Mouse (Mus musculus) olfactory bulb, adult 2 months (tissue): ENCODE results near the gene Gsk3b.

Source experiments
- CTCF ChIP-seq: fragments of 200-500 bp; IDR thresholded peaks from 2 replicates; pipeline ENCODE4 v1.5.1; 2012; ENCODE audit warnings: low read depth, mild to moderate bottlenecking, low read length, moderate library complexity; ENCODE audit not compliant: insufficient read depth
- POLR2A ChIP-seq: fragments of 200-500 bp; IDR thresholded peaks from 2 replicates; pipeline ENCODE4 v1.6.1; 2012; ENCODE audit warnings: mild to moderate bottlenecking, low read depth, low read length, moderate library complexity; ENCODE audit not compliant: insufficient read depth

GRCm38 (mm10) chr16:38087645-38088125, 1.1 kb upstream of the Gsk3b start:
- no peak for TF ChIP-seq CTCF
- no peak for TF ChIP-seq POLR2A
